Comparison of ENCODE assay signal across 9 mouse cellular contexts in genomic region chr5:5481662-5482061, GRCm38 (mm10). TPM values are rescaled to one million over a fixed set of nuclear protein-coding genes. Genes with fewer than 3 reads are reported as not detected.
A peak's percentile ranks its signal among the peaks of the same experiment; 100 is the strongest.
DNase-seq lines count a peak whose midpoint lies in the region; ATAC-seq and TF ChIP-seq lines count a peak whose summit lies in the region.
"Had no signal": no experiment of that assay in that cellular context is flagged by ENCODE, and none has a peak within 500 bp of the region (broad histone marks: within the 10 kb centered on the region; RNA-seq: fewer than 3 reads in every experiment).

No protein-coding gene starts in this region.

- no peak overlapping the region for H3K9ac ChIP-seq in heart, adult 2 months (ENCODE audit: low read depth, low read length)
- H3K9ac ChIP-seq in midbrain, embryonic 12.5 days (replicated peaks): no peak overlapping the region
- H3K9ac ChIP-seq in midbrain, embryonic 16.5 days (ENCODE audit: low read depth, low read length): no peak overlapping the region
- no peak overlapping the region for H3K9ac ChIP-seq in forebrain, embryonic 16.5 days (replicated peaks; ENCODE audit: low read depth, low read length)

- H3K79me2 ChIP-seq in heart, adult 2 months (replicated peaks; ENCODE audit: control insufficient read depth, insufficient read depth, low read length): no peaks in the 10 kb centered on the region

- TF ChIP-seq CTCF in heart, adult 2 months (IDR thresholded peaks at IDR 0.05): peak; percentile 83

- no peak for DNase-seq in heart, adult 2 months
- DNase-seq in heart, embryonic 10.5 days (ENCODE audit: low spot score): no peak
- DNase-seq in retina, adult 2 months (ENCODE audit: low read depth, low spot score): peak; percentile 4
- DNase-seq in cerebellum, adult 9-11 months: no peak

- H3K36me3 ChIP-seq in heart, adult 2 months (ENCODE audit: control insufficient read depth, insufficient read depth, low read length): no peaks in the 10 kb centered on the region; the same call in 1 of the 2 replicates
- H3K36me3 ChIP-seq in heart, embryonic 10.5 days: no peaks in the 10 kb centered on the region
- no peaks in the 10 kb centered on the region for H3K36me3 ChIP-seq in midbrain, embryonic 12.5 days
- H3K36me3 ChIP-seq in midbrain, embryonic 16.5 days (ENCODE audit: control insufficient read depth, insufficient read depth, low read length): no peaks in the 10 kb centered on the region
- H3K36me3 ChIP-seq in forebrain, embryonic 16.5 days (ENCODE audit: control insufficient read depth, insufficient read depth): no peaks in the 10 kb centered on the region

- TF ChIP-seq POLR2A in heart, adult 2 months (IDR thresholded peaks at IDR 0.05; ENCODE audit: insufficient read depth, low read depth, low read length): no peak

- no peak overlapping the region for H3K4me3 ChIP-seq in heart, adult 2 months
- no peak overlapping the region for H3K4me3 ChIP-seq in heart, embryonic 10.5 days
- H3K4me3 ChIP-seq in midbrain, embryonic 12.5 days: no peak overlapping the region
- H3K4me3 ChIP-seq in midbrain, embryonic 16.5 days (ENCODE audit: low read depth, low read length): no peak overlapping the region
- H3K4me3 ChIP-seq in forebrain, embryonic 16.5 days (replicated peaks; ENCODE audit: low read length): no peak overlapping the region

- H3K4me2 ChIP-seq in midbrain, embryonic 12.5 days (replicated peaks): no peak overlapping the region
- H3K4me2 ChIP-seq in midbrain, embryonic 16.5 days (ENCODE audit: low read length): no peak overlapping the region
- no peak overlapping the region for H3K4me2 ChIP-seq in forebrain, embryonic 16.5 days (ENCODE audit: low read length)

- H3K27ac ChIP-seq in heart, adult 2 months: no peak overlapping the region
- H3K27ac ChIP-seq in heart, embryonic 10.5 days: no peak overlapping the region
- H3K27ac ChIP-seq in midbrain, embryonic 12.5 days (replicated peaks): no peak overlapping the region
- H3K27ac ChIP-seq in midbrain, embryonic 16.5 days (ENCODE audit: low read length): no peak overlapping the region
- no peak overlapping the region for H3K27ac ChIP-seq in forebrain, embryonic 16.5 days (ENCODE audit: low read length)

- no peaks in the 10 kb centered on the region for H3K27me3 ChIP-seq in heart, adult 2 months (ENCODE audit: control insufficient read depth, insufficient read depth, low read length)
- H3K27me3 ChIP-seq in heart, embryonic 10.5 days (ENCODE audit: insufficient read depth, poor library complexity, severe bottlenecking): no peaks in the 10 kb centered on the region
- H3K27me3 ChIP-seq in midbrain, embryonic 12.5 days: no peaks in the 10 kb centered on the region
- H3K27me3 ChIP-seq in midbrain, embryonic 16.5 days (ENCODE audit: control insufficient read depth, insufficient read depth, low read depth, low read length): no peaks in the 10 kb centered on the region; the same call in 1 of the 2 replicates
- H3K27me3 ChIP-seq in forebrain, embryonic 16.5 days (replicated peaks; ENCODE audit: control insufficient read depth, insufficient read depth, low read length): no peaks in the 10 kb centered on the region

- WGBS in heart, adult 2 months: 0% methylated on average over 1 of the region's 1 CpGs
- 2% methylated on average over 1 of the region's 1 CpGs for WGBS in heart, embryonic 10.5 days
- WGBS in midbrain, embryonic 12.5 days: 4% methylated on average over 1 of the region's 1 CpGs
- WGBS in midbrain, embryonic 16.5 days: 8% methylated on average over 1 of the region's 1 CpGs
- 5% methylated on average over 1 of the region's 1 CpGs for WGBS in forebrain, embryonic 16.5 days

- no peak for TF ChIP-seq EP300 in heart, adult 2 months (IDR thresholded peaks at IDR 0.05; ENCODE audit: insufficient read depth, low read depth, low read length)

- H3K4me1 ChIP-seq in heart, adult 2 months (ENCODE audit: control insufficient read depth, insufficient read depth, low read length): no peaks in the 10 kb centered on the region
- no peaks in the 10 kb centered on the region for H3K4me1 ChIP-seq in heart, embryonic 10.5 days
- no peaks in the 10 kb centered on the region for H3K4me1 ChIP-seq in midbrain, embryonic 12.5 days
- no peaks in the 10 kb centered on the region for H3K4me1 ChIP-seq in midbrain, embryonic 16.5 days (ENCODE audit: control insufficient read depth, insufficient read depth, low read length)
- H3K4me1 ChIP-seq in forebrain, embryonic 16.5 days (replicated peaks; ENCODE audit: control insufficient read depth, insufficient read depth, low read length): no peaks in the 10 kb centered on the region

- intact Hi-C loops in heart, adult 2 months (cut with DNase I): loop anchor here (1.0 to 10.0 kb wide), 3 partner anchors 97 to 519 kb away; no protein-coding TSS in a partner anchor

- peak; percentile 44 for ATAC-seq in midbrain, embryonic 12.5 days (ENCODE audit: low FRiP score, low read depth)
- ATAC-seq in midbrain, embryonic 16.5 days: no peak
- ATAC-seq in forebrain, embryonic 16.5 days: peak; percentile 47; the same call in 1 of the 2 replicates
- ATAC-seq in erythroblast, adult 5-6 weeks (replicated peaks; ENCODE audit: low FRiP score, poor library complexity, severe bottlenecking): no peak

- no peaks in the 10 kb centered on the region for H3K9me3 ChIP-seq in heart, embryonic 10.5 days
- H3K9me3 ChIP-seq in midbrain, embryonic 12.5 days: no peaks in the 10 kb centered on the region
- no peaks in the 10 kb centered on the region for H3K9me3 ChIP-seq in midbrain, embryonic 16.5 days (replicated peaks; ENCODE audit: control insufficient read depth, low read length, poor library complexity, severe bottlenecking)
- no peaks in the 10 kb centered on the region for H3K9me3 ChIP-seq in forebrain, embryonic 16.5 days (ENCODE audit: control insufficient read depth, low read length)

RNA-seq across cellular contexts. Expression of gene 1700015F17Rik, which starts 2.7 kb away (rescaled TPM):
- not detected for total RNA-seq in heart, adult 2 months (2021)
- polyA plus RNA-seq in heart, adult 2 months (2012; rRNA removed): not detected in 2 replicates
- polyA plus RNA-seq in heart, embryonic 10.5 days (2016; fragmentation: Nextera tagmentation; extraction: Ambion mirVana): not detected in 2 replicates
- not detected in 2 replicates for polyA plus RNA-seq in midbrain, embryonic 12.5 days (2016; fragmentation: Nextera tagmentation; extraction: Ambion mirVana)
- polyA plus RNA-seq in midbrain, embryonic 16.5 days (2015; fragmentation: Nextera tagmentation; extraction: Ambion mirVana): not detected in 2 replicates
- polyA plus RNA-seq in forebrain, embryonic 16.5 days (2015; fragmentation: Nextera tagmentation; extraction: Ambion mirVana): not detected in 2 replicates
- total RNA-seq in erythroblast, adult 5-6 weeks (2015; ENCODE audit: low replicate concordance): not detected in 2 replicates
- total RNA-seq in erythroblast, adult 5-6 weeks (2017; ENCODE audit: low replicate concordance): not detected in 2 replicates
- total RNA-seq: heart, postnatal 36 days had no signal

RNA-seq across cellular contexts. Expression of gene Cldn12, which starts 33.1 kb away (rescaled TPM):
- 10 to 100 TPM; 15.6 to 23.4 TPM for total RNA-seq in heart, adult 2 months (2021)
- 14.6 and 29.8 TPM in 2 replicates for polyA plus RNA-seq in heart, adult 2 months (2012; rRNA removed)
- polyA plus RNA-seq in heart, embryonic 10.5 days (2016; fragmentation: Nextera tagmentation; extraction: Ambion mirVana): 21.5 and 27.4 TPM in 2 replicates
- 27.6 and 28.6 TPM in 2 replicates for polyA plus RNA-seq in midbrain, embryonic 12.5 days (2016; fragmentation: Nextera tagmentation; extraction: Ambion mirVana)
- polyA plus RNA-seq in midbrain, embryonic 16.5 days (2015; fragmentation: Nextera tagmentation; extraction: Ambion mirVana): 16.8 and 19.4 TPM in 2 replicates
- 15.8 and 20.2 TPM in 2 replicates for polyA plus RNA-seq in forebrain, embryonic 16.5 days (2015; fragmentation: Nextera tagmentation; extraction: Ambion mirVana)
- total RNA-seq in erythroblast, adult 5-6 weeks (2015; ENCODE audit: low replicate concordance): 0.42 TPM in 1 of 2 replicates, not detected in the other
- total RNA-seq in erythroblast, adult 5-6 weeks (2017; ENCODE audit: low replicate concordance): 0.98 and 1.2 TPM in 2 replicates

Comparison
In these comparisons a context has a peak if more than half of its experiments do, and no peak if none do; other contexts are left out.
1. ATAC-seq: peak in midbrain, embryonic 12.5 days (single experiment) and forebrain, embryonic 16.5 days (single experiment); none in midbrain, embryonic 16.5 days (single experiment) and erythroblast, adult 5-6 weeks (single experiment).